Mouse (Mus musculus): ENCODE data around the gene Lyve1.
"Not testable (repeated sequence)": the region's sequence is repeated elsewhere in the genome, so short reads cannot be mapped to it uniquely, and the experiment has no call there.

Lyve1 gene

DNA sequence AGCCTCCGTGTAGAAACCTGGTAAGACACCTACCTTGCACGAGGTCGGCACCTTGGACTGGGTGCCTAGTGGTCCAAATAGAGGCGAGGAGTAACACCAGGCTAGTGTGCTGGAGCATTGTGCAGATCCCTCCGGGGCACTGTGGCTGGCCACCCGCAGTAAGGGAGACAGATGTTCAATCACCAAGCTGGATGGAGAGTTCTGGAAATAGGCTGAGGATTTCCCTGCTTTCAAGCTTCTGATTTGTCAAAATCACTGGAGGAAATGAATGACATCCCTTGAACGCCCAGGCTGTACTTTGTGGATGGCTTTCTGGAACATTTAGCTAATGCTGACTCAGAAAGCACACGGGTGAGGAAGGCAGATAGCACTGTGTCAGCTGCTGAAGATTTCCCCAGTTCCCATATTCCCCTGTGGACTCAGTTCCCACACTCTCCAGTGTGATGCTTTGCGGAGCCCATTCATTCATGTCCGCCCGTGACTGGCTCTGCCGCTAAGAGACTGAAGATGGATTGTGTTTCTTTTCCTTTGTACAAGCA lies at the start of gene Lyve1:
TSS of gene Lyve1 (minus strand) at position 489 of the 539 bp plus-strand sequence.
- DNase-seq: peak; percentile 96

DNA sequence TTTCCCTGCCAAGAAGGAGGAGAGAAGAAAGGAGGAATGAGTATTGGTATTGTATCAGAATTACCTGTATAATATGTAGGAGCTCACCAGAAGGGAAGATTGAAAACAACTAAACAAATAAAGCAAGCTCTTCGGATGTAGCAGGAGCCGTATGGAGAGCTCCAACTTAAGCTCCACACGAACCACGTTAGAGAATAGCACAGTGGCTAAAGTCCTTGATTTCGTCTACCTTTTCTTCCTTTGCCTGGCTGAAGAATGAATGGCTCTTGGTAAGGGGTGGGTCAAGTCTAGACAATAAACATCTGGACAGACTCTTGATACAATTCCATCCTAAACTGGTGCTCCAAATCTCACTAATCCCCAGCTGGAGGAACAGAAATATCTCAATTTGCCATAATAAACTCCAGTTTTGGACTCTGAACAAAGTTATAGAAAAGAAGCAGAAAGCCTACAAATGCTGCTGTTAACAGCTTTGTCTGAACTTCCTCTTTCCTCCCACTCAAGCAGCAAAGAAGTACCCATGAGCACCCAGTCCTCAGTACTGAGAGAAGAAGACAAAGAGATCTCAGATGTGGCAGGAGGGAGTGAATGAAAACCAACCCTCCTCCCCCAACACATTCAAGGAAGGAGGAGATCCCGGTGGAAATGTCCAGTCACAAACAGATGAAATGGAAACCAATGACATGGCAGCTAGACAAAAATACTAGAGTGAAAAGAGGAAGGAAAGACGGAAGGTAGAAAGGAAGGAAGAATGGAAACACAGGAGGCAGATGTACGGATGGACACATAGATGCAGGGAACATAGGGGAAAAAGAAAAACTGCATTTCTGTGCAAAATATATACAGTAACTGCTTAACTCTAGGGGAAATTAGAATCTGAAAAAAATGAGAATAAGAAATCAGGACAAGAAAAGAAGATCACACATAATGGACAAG lies 45.4 kb upstream of the Lyve1 start:
- DNase-seq: peak; percentile 85

- DNase-seq: peak; percentile 67
Observed at GRCm38 (mm10) chr7:110906566-110906965, 43.5 kb upstream of the Lyve1 start.

DNA sequence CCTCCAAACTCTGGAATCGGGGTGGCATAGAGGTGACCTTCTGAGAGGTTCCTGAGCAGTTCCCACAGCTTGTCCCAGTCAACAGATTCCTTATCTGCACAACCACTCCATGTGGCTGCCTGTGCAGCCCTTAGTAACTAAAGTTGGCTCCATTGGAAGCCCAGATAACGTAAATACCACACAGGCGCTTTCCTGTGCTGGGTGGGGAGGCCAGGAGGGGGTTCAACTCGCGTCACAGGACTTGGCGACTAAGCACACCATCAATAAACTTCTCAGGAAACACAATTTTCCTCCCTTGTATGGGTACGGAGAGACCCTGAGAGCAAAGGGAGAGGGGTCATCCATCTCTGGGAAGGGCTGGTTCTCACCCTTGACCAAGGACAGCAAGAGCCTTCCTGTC lies 40.2 kb upstream of the Lyve1 start:
- peak; percentile 95 for DNase-seq

- DNase-seq: peak; percentile 93
Observed at GRCm38 (mm10) chr7:110897202-110897601, 34.2 kb upstream of the Lyve1 start.

DNA sequence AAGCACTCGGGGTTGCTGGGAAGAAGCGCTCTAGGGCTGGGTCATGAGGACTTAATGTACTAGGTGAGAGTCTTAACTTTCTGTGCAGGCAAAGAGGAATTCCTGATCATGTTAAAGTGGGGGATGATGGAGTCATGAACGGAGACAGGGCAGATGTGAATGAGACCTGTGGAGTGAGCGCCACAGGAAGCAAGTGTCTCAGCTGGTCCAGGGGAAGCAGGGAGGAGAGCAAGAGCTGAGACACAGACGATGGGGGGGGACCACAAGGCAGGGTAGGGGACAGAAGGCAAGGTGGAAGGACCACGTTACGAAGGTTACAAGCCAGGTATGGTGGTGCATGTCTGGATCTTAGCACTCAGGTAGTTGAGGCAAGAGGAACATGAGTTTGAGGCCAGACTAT lies 33.4 kb upstream of the Lyve1 start:
- peak; percentile 72 for DNase-seq

DNA sequence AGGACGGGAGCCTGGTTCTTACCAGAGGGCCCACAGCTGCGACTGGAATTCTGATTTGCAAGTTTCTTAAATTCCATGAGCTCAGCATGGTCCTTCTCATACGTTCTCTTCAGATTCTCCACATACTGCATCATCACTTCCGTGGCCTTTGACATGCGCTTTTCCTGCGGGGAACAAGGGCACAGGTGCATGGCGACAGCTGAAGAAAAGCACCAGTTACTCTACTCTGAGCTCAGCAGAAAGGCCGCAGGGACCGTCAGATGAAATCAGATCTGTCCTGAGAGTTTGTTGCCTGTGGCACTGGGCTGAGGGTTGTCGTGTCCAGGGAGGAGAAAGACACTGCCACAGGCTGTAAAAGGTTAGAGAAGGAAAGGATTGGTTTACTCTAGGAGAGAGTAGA lies 32.7 kb upstream of the Lyve1 start:
- DNase-seq: not testable (repeated sequence)

GRCm38 (mm10) chr7:110894673-110895072 lies 31.6 kb upstream of the Lyve1 start:
- DNase-seq: peak; percentile 91

DNA sequence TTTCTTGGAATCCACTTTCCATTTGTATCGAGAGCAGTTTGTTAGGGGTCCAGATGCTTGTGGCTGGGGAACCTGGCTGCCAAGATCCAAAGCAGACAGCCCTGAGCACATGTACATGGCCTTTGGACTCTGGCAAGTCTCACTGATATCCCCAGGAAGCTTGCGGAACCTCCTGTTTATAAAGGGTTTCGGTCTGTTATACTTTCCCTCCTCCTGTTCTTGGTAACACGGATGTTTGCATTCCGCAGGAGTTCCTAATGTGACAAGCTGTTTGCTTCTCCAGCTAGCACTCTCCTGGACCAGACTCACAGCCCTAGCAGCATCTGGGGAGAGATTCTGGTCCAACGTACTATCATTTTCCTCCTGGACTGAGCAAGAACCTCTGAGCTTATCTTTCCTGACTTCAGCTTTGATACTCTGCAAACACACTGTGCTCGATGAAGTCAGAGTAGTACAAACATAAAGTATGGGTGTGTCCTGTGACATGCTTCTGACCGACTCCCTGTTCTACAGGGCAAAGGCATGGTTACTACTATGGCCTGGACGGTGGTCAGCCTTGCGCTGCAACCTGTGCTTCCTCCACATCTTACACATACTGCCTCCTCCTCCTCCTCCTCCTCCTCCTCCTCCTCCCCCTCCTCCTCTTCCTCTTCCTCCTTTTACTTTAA lies 31.0 kb upstream of the Lyve1 start:
- peak; percentile 97 for DNase-seq

DNA sequence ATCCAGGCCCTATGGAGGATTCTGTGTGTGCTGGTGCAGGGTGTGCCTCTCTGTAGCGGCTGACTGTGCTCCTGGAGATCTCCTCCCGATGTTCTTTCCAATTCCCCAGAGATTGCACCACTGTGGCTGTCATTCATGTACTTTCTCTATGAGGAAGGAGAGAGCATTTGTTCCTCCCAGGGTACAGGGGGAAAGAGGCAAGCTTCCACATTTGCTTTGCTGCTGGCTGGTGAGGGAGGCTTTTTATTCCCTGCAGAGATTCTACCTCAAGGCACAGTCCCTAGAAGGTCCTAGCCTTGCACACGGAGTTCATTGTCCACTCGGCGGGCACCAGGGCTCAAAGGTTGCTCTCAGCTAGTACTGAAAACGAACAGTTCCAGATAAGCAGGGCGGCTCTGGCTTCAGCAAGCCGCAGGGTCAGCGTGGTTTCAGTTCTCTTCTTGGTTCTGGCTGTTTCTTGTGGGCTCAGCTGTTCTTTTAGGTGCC lies 28.5 kb upstream of the Lyve1 start:
- peak; percentile 98 for DNase-seq

- peak; percentile 92 for DNase-seq
Observed at GRCm38 (mm10) chr7:110881746-110882333, 18.8 kb upstream of the Lyve1 start.

GRCm38 (mm10) chr7:110878028-110878427 lies 15.0 kb upstream of the Lyve1 start:
- DNase-seq: peak; percentile 92

GRCm38 (mm10) chr7:110876965-110877364 lies 13.9 kb upstream of the Lyve1 start:
- DNase-seq: peak; percentile 97

DNA sequence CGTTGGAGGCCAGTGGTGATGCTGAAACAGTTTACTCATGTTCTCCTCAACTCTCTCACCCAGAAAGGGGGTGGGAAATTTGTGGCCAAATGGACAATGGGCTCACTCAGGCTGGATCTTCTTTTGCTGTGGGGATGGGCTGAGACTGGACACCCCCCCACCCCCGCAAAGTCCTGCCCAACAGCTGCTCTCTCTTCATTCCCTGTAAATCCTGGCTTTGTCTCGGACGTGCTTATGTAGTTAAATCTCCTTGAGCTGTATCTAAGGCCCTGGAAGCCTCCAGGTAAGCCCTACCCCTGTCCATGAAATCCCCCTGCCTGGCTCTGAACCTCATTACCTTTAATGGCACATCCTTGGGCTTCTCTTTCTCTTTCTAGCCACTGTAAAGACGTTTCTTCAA lies 5.8 kb upstream of the Lyve1 start:
- no peak for DNase-seq

GRCm38 (mm10) chr7:110867116-110867515 lies 4.1 kb upstream of the Lyve1 start:
- DNase-seq: no peak

- no peak for DNase-seq
Observed at GRCm38 (mm10) chr7:110866021-110866420, 3.0 kb upstream of the Lyve1 start.

GRCm38 (mm10) chr7:110865570-110865969 lies 2.5 kb upstream of the Lyve1 start:
- no peak for DNase-seq

DNA sequence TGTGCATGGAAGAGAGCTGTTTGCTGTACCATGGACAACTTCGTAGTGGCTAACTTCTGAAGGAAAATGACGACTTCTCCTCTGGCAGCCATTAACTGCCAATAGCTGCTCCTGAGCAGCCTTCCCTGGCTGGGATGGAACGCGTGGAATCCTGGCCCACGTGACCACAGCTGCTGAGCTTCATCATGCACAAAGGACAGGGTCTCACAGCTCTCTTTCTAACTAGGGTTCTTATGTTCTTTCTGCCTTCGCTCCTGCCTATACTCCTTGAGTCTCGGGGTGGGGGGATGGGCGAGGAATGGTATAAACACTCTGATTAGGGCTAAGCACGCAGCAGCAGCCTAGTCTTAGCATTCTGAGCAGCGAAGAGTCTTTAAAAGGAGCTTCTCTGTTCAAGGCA lies 2.0 kb upstream of the Lyve1 start:
- DNase-seq: peak; percentile 94

DNA sequence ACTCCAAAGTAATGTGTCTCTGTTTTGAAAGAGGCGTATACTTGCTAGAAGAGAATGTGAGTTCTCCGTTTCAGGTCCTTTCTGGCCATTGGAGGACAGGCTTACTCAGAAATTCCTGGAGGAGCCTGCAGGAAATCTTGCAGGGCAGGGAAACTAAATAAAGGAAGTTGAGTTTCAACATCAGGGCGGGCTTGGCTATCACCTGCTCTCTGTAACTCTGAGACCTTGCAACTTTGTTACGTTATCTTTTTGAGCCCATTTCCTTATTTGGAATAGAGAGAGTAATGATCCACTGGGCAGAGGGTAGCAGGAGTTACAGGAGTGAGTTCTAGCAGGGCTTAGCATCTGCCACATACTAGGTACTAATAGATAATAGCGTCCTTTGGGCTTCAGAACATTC lies 2.9 kb downstream of the Lyve1 start:
- peak; percentile 94 for DNase-seq

GRCm38 (mm10) chr7:110855604-110856003 lies 7.4 kb downstream of the Lyve1 start:
- DNase-seq: peak; percentile 87

- peak; percentile 87 for DNase-seq
Observed at GRCm38 (mm10) chr7:110854927-110855546, 8.0 kb downstream of the Lyve1 start.

DNA sequence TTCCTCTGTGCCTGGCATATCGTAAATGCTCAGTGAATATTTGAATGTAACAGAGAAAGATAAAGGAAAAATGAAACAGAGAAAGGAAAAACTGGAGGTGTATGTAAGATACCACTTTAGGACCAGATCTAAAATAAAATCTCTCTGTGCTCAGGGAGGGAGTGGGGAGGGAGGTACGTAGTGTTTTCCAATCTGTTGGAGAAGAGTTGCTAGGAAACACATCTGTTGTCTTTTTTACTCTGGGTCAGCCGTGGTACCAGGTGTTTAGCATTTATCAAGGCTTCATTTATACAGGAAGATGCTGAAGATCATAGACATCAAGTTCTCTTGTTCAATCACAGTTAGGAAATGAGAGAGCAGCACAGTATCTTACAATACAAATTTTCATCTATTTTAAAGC lies 8.5 kb downstream of the Lyve1 start:
- peak; percentile 39 for DNase-seq

DNA sequence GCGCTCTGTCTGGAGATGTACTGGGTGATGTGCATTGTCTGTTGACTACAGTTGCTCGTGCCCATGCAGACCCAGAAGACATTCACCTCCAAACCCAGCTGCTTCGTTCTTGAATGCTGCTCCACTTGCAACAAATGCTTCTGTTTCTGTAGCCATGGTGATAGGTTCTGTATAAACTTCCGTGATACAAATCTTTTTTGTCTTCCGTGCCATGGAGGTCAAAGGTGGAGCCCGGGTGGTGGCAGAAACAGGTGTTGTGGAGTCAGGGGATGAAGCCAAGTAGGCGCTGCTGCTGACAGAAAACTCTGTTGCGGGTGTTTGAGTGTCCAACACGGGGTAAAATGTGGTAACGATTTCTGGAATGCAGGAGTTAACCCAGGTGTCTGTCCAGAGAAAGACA lies 9.4 kb downstream of the Lyve1 start:
- peak; percentile 87 for DNase-seq
